Mouse (Mus musculus) hindbrain, embryonic 14.5 days (tissue): ENCODE data around the gene Mbd6. TPM values are rescaled to one million over a fixed set of nuclear protein-coding genes. Genes with fewer than 3 reads are reported as not detected.

Experiments
- ATAC-seq: fragments of 200-750 bp; cut with Nextera tagmentation; 2 replicates; pipeline ENCODE4 v1.8.0; 2017; ENCODE audit warnings: moderate number of reproducible peaks, mild to moderate bottlenecking, moderate TSS enrichment, moderate library complexity; ENCODE audit not compliant: low FRiP score
- DNase-seq: peaks from one replicate; pipeline ENCODE4 v3.0.0-alpha.2; 2015; ENCODE audit warnings: low spot score
- H3K27ac ChIP-seq: fragments of 300-500 bp; sonication (generic); 2 replicates; pipeline ENCODE4 v1.5.1; 2014; ENCODE audit warnings: mild to moderate bottlenecking, moderate library complexity
- H3K27me3 ChIP-seq: fragments of 300-500 bp; sonication (generic); 2 replicates; pipeline ENCODE4 v1.6.1; 2014; ENCODE audit warnings: mild to moderate bottlenecking, low read length, mixed read lengths; ENCODE audit not compliant: control insufficient read depth, insufficient read depth
- H3K36me3 ChIP-seq: fragments of 300-500 bp; sonication (generic); replicated peaks from 2 replicates; pipeline ENCODE4 v1.6.1; 2014; ENCODE audit not compliant: control insufficient read depth, insufficient read depth
- H3K4me1 ChIP-seq: fragments of 300-500 bp; sonication (generic); replicated peaks from 2 replicates; pipeline ENCODE4 v1.6.1; 2014; ENCODE audit warnings: antibody characterized with exemption, low read length, mixed read lengths; ENCODE audit not compliant: control insufficient read depth, insufficient read depth
- H3K4me2 ChIP-seq: fragments of 300-500 bp; sonication (generic); replicated peaks from 2 replicates; pipeline ENCODE4 v1.6.1; 2014; ENCODE audit warnings: mild to moderate bottlenecking, moderate library complexity
- H3K4me3 ChIP-seq: fragments of 300-500 bp; sonication (generic); replicated peaks from 2 replicates; pipeline ENCODE4 v1.5.1; 2014; ENCODE audit warnings: mild to moderate bottlenecking, low read length
- H3K9ac ChIP-seq: fragments of 300-500 bp; sonication (generic); 2 replicates; pipeline ENCODE4 v1.6.1; 2014
- H3K9me3 ChIP-seq: fragments of 300-500 bp; sonication (generic); 2 replicates; pipeline ENCODE4 v1.6.1; 2016; ENCODE audit warnings: low read length; ENCODE audit not compliant: control insufficient read depth
- WGBS: fragments of 180-500 bp; shearing (Covaris S2); extraction: QIAGEN DNeasy Blood & Tissue Kit; methylation state at CpG from one replicate; pipeline ENCODE4 v1.1.7; 2014; 5-methylcytosine and 5-hydroxymethylcytosine counted together
- polyA plus RNA-seq: library from polyadenylated mRNA; unstranded; fragments of >200 nt; fragmentation: Nextera tagmentation; extraction: Ambion mirVana; gene quantifications from 2 replicates; pipeline ENCODE4 v1.2.1, GENCODE M21; 2014

The Mbd6 gene
- polyA plus RNA-seq, 1 experiment from 2014 or later, result 16.2 TPM

DNA sequence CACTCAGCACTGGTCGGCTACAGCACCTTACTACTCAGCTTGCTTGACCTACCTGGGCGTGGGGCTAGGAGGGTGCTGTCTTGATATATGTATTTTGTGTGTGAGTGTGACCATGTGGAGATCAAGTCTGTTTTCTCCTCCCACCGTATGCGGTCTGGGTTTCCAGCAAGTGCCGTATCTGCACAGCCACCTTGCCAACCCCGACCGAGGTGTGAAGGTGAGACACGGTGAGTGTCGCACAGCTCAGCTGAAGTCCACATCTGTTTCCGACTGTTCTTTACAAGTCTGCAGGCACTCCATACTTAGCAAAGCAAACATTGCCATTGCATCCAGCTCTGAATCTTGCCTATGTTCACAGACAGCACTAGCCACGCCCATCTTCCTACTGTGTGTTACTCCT is 14.3 kb upstream of the Mbd6 start:
- ATAC-seq, result no peak
- 95% methylated on average over 11 of the region's 11 CpGs for WGBS
- H3K36me3 ChIP-seq, result peaks cover 99% of the 10 kb centered on the region

GRCm38 (mm10) chr10:127300361-127300760 is 11.5 kb upstream of the Mbd6 start:
- H3K36me3 ChIP-seq, result peaks cover 99% of the 10 kb centered on the region
- H3K4me3 ChIP-seq, result no peak overlapping the region
- H3K9me3 ChIP-seq, result no peaks in the 10 kb centered on the region
- ATAC-seq (no peak), DNase-seq (no peak)
- no peak overlapping the region for H3K4me2 ChIP-seq
- no peak overlapping the region for H3K9ac ChIP-seq
- no peaks in the 10 kb centered on the region for H3K4me1 ChIP-seq
- 96% methylated on average over 6 of the region's 6 CpGs for WGBS
- no peak overlapping the region for H3K27ac ChIP-seq
- no peaks in the 10 kb centered on the region for H3K27me3 ChIP-seq

More for the DNA sequence above, 14.3 kb upstream of the Mbd6 start:
- Histone ChIP-seq H3K4me2 (no peak overlapping the region), H3K9ac (no peak overlapping the region), H3K4me1 (no peaks in the 10 kb centered on the region), H3K27me3 (no peaks in the 10 kb centered on the region), H3K9me3 (no peaks in the 10 kb centered on the region), H3K4me3 (no peak overlapping the region), H3K27ac (no peak overlapping the region)
- no peak for DNase-seq

GRCm38 (mm10) chr10:127297015-127297871 is 8.4 kb upstream of the Mbd6 start:
- Histone ChIP-seq H3K4me3 (no peak overlapping the region), H3K36me3 (peaks cover 87% of the 10 kb centered on the region), H3K9me3 (no peaks in the 10 kb centered on the region), H3K9ac (no peak overlapping the region), H3K4me2 (no peak overlapping the region), H3K27me3 (no peaks in the 10 kb centered on the region), H3K27ac (no peak overlapping the region), H3K4me1 (peaks cover 4% of the 10 kb centered on the region)
- no peak for DNase-seq
- no peak for ATAC-seq
- 94% methylated on average over 16 of the region's 16 CpGs for WGBS

DNA sequence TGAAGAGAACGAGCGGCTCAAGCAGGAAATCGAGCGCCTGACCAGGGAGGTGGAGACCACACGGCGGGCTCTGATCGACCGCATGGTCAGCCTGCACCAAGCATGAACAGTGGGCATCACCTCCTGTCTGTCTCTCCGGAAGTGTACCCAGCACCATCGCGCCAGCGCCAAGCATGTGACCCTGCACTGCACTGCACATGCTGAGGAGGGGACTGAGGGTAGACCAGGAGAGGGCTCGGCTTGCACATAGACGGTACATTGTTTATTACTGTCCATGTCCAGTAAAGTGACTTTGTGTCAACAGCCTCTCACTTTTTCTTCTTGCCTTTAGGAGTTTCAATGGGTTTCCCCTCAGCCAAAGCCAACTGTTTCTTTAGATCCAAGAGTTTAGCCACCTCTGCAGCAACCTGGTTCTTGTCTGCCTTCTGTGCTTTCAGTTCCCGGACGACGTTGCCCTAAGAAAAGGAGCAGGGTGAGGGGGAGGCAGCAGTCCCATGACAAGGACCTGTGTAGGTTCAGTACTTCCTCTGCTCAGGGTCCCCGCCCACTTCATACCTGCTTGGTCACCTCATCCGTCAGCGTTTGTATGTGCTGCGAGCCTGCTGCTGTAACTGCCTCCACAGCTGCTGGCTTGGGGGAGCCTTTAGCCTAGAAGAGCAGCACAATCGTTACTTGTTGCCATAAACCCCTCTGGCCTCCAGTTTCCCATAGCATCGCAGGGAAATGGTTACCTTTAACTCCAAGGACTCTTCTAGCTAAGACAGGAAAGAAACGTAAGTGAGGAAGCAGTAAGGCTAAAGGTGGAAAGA is 7.4 kb upstream of the Mbd6 start:
- Histone ChIP-seq H3K4me1 (peaks cover 13% of the 10 kb centered on the region), H3K9me3 (no peaks in the 10 kb centered on the region), H3K4me3 (no peak overlapping the region), H3K36me3 (peaks cover 77% of the 10 kb centered on the region), H3K4me2 (no peak overlapping the region), H3K27me3 (no peaks in the 10 kb centered on the region), H3K9ac (no peak overlapping the region), H3K27ac (no peak overlapping the region)
- WGBS, result 94% methylated on average over 24 of the region's 24 CpGs
- ATAC-seq, result no peak
- DNase-seq, result no peak

DNA sequence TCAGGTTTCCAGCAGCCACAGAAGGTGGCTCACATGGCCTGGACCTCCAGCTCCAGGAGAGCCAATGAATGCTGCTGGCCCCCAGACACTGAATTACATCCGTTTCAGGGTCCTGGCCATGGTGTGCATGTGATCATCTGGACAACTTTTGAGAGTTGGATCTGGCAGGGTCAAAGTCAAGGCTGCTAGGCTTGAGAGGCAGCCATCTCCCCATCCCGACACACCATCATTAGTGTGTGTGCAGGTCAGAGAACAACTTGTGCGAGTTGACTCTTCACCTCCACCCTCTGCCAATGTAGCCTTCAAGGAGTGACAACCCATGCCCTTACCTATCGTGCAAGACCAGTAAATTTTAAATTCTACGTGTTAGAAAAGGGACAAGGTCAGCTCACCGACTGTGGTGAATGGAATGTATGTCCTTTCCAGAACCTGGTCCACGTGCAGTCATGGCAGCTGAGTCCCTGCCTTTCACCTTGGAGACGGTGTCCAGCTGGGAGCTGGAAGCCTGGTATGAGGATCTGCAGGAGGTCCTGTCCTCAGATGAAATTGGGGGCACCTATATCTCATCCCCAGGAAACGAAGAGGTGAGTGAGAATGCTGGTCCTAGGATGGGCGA is 6.2 kb upstream of the Mbd6 start:
- ATAC-seq (no peak), DNase-seq (no peak)
- H3K36me3 ChIP-seq, result peaks cover 65% of the 10 kb centered on the region
- no peaks in the 10 kb centered on the region for H3K9me3 ChIP-seq
- H3K4me3 ChIP-seq, result no peak overlapping the region
- H3K4me1 ChIP-seq, result peaks cover 14% of the 10 kb centered on the region
- no peaks in the 10 kb centered on the region for H3K27me3 ChIP-seq
- H3K9ac ChIP-seq, result no peak overlapping the region
- H3K4me2 ChIP-seq, result no peak overlapping the region
- H3K27ac ChIP-seq, result no peak overlapping the region
- 93% methylated on average over 10 of the region's 10 CpGs for WGBS

DNA sequence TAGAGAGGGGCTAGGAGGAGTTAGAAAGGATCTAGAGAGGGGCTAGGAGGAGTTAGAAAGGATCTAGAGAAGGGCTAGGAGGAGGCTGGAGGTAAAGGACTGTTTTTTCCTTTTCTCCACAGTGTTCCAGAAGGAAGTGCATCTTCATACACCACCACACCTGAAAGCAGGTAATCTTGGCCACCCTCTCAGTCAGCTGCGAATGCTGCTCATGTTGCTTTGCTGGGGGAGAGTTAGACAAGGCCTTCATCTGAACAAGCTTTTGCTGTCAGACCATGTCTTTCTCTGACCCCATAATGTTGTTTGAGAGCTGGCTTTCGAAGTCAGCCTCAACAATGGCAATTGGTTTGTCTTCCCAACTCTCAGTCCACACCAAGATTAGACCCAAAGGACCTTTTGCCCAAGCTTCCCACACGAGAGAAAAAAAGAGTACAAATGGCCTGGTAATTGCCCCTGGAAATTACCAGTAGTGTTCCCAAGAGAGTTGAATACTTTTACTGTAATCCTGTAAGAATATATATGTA is 4.8 kb upstream of the Mbd6 start:
- no peak overlapping the region for H3K4me3 ChIP-seq
- no peaks in the 10 kb centered on the region for H3K9me3 ChIP-seq
- H3K9ac ChIP-seq, result no peak overlapping the region
- DNase-seq (no peak), ATAC-seq (no peak)
- H3K4me1 ChIP-seq, result peaks cover 24% of the 10 kb centered on the region
- no peak overlapping the region for H3K4me2 ChIP-seq
- H3K27me3 ChIP-seq, result no peaks in the 10 kb centered on the region
- H3K36me3 ChIP-seq, result peaks cover 52% of the 10 kb centered on the region
- no peak overlapping the region for H3K27ac ChIP-seq
- WGBS, result 89% methylated on average over 3 of the region's 3 CpGs

DNA sequence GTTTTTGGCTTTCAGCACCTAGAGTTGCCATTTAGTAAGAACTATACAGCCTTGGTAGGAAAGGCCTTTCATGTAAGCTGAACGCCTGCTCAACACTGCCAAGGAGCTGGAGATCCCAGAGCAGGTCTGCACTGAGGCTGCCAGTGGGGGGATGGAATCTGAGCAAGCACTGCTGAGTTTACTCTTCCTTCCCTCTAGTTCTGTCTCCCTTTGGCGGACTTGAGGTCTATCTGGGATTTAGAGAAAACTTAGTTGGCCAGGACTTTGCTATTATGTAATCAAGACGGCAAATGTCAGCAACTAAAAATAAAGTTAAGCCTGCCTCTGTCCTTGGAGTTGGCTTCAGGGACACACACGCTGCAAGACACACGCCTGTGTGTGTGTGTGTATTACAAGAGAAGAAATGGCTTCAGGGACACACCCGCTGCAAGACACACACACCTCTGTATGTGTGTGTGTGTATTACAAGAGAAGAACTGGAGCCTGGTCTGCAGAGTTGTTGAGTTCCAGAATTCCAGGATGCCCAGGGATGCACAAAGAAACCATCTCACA is 4.2 kb upstream of the Mbd6 start:
- peaks cover 46% of the 10 kb centered on the region for H3K36me3 ChIP-seq
- no peak overlapping the region for H3K4me3 ChIP-seq
- H3K4me1 ChIP-seq, result peaks cover 25% of the 10 kb centered on the region
- H3K9me3 ChIP-seq, result no peaks in the 10 kb centered on the region
- 0 out of 2 replicates have a peak overlapping the region, but pooled peaks have one; percentile 92 for H3K4me2 ChIP-seq
- ATAC-seq (no peak), DNase-seq (no peak)
- H3K27me3 ChIP-seq, result no peaks in the 10 kb centered on the region
- no peak overlapping the region; the same call in 1 of the 2 replicates for H3K9ac ChIP-seq
- H3K27ac ChIP-seq, result no peak overlapping the region
- 92% methylated on average over 6 of the region's 6 CpGs for WGBS

- ATAC-seq, result no peak
- no peak for DNase-seq
Observed at GRCm38 (mm10) chr10:127291881-127292638, 3.2 kb upstream of the Mbd6 start.

More at GRCm38 (mm10) chr10:127291881-127292638, 3.2 kb upstream of the Mbd6 start:
- H3K9me3 ChIP-seq, result no peaks in the 10 kb centered on the region
- peaks cover 36% of the 10 kb centered on the region for H3K4me1 ChIP-seq
- WGBS, result 54% methylated on average over 5 of the region's 5 CpGs
- H3K4me3 ChIP-seq, result peak overlapping the region; percentile 78
- H3K4me2 ChIP-seq, result peak overlapping the region; percentile 92
- peaks cover 40% of the 10 kb centered on the region for H3K36me3 ChIP-seq
- no peaks in the 10 kb centered on the region for H3K27me3 ChIP-seq
- H3K27ac ChIP-seq, result peak overlapping the region; percentile 97; the same call in 1 of the 2 replicates
- peak overlapping the region; percentile 63 for H3K9ac ChIP-seq
